Mouse (Mus musculus): ENCODE measurements around the gene Slc44a5.

Slc44a5 gene

DNA sequence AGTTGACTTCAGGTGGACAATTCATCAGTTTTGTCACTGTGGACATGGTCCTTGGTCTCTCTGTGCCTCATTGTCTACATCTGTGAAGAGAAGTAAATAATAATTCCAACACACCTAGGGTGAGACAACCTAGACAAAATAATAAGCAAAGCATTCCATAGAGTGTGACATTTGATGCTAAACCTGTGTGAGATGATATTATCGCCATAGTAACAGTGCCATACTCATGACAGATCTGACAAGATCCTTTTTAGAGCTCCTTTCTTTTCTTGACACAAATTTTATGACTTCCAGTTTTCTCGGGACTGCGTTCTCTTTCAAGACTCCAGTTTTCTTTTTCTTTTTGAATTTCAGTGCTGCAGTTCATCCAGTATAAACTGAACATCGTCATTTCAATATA is 192.6 kb downstream of the Slc44a5 start:
- CTCF ChIA-PET: no interaction called here

DNA sequence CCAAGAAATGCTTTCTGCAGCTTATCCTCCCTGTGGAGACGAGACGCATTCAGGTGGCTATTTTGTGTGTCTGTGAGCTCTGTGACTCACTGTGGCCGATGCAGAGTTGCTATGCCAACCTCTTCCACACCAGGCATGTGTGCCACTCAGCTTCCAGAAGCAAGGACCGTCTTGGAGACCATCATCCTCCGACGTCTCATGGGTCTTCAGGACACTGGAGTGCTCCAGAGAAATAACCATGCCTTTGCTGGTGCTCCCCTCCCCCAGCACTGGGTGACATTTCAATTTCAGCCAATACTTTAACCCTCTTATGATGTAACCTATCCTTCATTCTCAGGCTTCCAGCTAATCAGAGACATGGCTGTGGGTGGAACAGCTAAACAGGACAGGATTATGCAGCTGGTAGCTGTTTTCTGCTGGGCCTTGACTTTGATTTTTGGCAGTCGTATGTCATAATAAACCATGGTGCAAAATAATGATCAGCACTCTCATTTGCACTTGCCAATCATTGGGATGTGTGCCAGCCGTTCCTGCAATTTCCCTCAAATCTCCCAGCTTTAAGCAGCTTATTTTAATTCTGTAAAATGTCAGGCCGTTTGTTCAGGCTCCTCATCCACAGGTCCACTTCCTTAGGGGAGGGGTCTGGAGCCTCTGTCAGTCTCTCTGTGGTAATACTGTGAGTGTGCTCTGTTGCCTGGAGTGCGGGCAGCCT is 198.8 kb downstream of the Slc44a5 start:
- CTCF ChIA-PET: interaction anchor here (0.7 kb wide), 1 partner anchor 470 kb away, joined by 3 read pairs; no protein-coding TSS in a partner anchor

DNA sequence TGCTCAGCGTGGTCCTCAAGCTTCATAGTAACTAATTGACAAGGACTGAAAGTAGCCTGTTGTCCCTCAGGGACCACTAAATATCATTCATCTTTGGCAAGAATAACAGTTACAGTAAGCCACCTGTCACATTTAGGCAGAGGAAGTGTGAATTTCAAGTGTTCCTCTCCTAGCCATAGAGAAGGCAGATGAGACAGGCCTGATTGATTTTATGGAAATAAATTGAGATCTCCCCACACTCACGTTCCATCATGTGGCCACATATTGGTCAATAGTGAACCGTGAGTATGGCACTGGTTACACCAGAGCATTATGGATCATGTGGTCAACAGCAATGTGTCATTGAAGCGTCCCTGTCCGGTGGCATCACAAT is 199.3 kb downstream of the Slc44a5 start:
- CTCF ChIA-PET: no interaction called here

DNA sequence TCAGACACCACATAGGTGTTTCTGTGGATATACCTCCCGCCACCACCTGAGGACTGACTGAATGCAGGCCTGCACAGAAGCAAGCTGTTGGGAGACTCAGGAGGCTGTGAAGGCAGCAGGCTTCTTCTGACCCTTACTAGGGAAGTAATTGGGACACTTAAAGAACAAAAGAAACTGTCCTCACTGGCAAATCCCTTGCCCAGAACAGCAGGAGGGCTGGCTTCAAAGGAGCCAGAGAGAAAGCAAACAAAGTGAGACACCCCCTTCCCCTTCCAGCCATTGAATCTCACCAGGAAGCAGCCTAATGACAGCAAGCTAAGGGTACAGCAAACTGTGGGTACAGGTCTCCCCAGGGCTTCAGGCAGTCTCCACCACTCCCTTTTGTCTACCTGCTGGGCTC is 200.3 kb downstream of the Slc44a5 start:
- CTCF ChIA-PET: no interaction called here

DNA sequence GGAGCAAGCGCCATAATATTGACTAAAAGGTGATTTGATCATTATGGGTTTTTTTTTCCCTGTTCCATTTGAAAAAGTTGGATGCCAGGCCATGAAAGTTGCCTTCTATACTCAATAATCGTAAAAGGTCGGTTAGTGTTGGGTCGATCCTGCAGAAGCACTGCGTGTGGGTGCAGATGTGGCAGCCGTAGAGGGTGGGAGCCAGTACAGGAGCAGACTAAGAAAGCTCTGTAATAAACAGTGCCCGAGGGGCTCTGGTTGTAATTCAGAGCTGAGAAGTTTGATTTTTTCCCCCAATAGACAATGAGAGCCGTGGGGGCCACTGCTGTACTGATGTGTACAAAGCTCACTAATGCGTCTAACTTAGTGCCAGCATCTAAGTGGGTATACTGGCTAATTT is 200.8 kb downstream of the Slc44a5 start:
- CTCF ChIA-PET: no interaction called here

DNA sequence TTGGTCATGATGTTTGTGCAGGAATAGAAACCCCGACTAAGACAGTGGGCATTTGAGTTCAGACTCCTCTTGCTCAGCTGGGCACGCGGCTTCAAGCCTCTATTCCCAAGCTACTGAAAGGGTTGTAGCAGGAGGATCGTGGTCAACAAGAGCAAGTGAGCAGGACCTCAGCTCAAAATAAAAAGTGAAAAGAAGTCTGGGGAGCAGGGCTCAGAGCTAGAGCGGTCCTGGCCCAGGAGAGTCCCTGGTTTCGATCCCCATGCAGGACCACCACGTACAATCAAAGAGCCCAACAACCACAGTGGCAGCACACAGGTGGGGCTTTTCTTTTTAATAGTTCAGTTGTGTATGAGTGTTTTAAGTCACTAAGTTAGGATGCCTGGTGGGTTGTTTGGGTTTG is 201.5 kb downstream of the Slc44a5 start:
- CTCF ChIA-PET: no interaction called here

DNA sequence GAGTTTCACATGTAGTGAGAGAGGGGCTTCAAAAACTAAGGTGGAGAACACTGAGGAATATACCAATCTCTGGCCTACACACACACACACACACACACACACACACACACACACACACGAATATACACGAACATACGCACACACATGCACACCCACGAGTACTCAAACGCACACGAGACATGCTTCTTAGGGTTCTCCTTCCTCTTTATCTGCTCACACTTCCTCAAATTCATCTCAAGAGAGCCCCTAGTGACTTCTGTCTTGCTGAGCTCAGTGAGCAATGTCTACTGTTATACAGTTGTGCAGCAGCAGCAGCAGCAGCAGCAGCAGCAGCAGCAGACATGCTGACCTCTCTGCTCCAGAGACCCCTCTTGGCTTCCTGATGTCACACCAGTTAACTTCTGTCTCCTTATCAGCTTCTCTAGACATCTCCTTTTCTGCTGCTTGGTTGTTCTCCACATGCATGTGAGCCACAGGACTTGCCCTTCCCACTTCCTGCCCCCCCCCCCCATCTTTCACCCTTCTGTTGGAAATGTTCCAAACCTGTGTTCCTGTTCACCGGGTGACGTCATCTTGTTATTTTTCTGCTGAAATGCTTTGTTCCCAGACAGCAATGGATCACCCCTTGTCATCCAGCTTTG is 204.5 kb downstream of the Slc44a5 start:
- CTCF ChIA-PET: no interaction called here

DNA sequence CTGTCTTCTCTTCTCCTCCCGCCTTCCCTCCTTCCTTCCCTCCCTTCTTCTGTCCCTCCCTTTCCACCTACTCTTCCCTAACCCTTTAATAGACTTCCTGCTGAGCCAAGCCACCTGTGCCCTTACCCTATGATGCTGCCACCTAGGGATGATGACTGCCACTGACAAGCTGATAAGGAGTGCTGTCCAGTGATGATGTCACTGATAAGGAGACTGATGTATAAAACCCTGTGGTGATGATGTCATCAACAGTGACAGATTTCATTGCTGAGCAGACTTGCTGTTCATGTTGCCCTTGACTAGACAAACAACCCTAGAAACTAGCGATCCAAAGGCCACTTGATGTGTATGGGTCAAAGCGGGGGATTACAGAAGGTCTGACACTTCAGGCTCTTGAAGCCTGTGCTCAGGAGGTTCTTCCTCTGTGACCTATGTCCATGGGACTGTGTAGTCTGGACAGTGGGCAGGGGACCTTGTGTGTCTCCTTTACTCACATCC is 206.2 kb downstream of the Slc44a5 start:
- CTCF ChIA-PET: no interaction called here

DNA sequence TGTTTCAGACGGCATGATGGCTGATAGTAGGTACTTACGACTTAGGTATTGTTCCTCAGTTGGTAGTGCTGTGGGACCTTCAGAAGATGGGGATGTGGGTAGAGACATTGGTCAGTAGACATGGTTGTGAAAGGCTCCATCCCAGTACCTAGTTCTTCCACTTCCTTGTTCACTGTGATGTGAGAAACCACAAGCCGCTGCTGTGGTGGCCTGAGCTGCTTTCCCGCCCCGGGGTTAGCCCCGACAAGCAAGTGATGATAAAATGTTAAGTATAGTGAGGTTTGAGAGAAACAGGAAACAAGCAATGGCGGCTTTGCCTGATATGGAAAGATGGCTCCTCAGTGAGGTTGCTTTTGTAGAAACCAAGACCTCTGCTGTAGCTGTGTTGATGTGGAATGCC is 209.8 kb downstream of the Slc44a5 start:
- CTCF ChIA-PET: no interaction called here

DNA sequence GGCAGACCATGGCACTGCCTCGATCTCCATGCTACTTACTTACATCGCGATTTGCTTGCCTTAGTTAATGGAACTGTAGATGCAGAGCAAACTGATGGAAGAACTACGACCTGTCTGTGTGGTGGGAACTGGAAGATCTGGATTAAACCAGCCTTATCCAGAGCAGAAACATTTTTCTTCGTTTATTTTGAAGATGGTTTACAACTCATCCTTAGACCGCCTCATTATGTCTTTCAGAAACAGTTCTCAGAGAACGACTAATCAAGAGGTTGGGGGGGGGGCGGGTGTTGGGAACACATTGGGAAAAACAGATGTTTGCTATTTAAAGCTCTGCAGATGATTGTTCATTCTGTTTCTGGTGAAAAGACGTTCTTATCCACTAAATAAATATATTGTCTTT is 210.7 kb downstream of the Slc44a5 start:
- CTCF ChIA-PET: no interaction called here

DNA sequence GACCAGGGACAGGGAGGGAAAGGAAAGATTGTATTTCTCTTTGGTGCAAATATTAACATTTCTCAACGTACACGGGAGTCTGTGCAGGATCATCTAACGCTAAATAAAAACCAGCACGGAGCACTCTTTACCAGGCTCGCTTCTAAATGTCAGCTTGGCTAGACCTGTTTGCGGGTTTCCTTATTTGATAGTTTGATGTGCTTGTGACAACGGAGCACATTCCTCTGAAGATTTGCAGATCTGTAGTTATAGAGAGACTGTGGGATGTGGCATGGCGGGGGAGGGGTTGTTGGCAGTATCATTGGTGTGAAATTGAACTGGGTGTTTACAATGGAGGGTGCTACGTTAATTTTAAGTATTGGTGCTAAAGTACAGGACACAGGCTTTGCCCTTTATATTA is 215.4 kb downstream of the Slc44a5 start:
- CTCF ChIA-PET: no interaction called here

DNA sequence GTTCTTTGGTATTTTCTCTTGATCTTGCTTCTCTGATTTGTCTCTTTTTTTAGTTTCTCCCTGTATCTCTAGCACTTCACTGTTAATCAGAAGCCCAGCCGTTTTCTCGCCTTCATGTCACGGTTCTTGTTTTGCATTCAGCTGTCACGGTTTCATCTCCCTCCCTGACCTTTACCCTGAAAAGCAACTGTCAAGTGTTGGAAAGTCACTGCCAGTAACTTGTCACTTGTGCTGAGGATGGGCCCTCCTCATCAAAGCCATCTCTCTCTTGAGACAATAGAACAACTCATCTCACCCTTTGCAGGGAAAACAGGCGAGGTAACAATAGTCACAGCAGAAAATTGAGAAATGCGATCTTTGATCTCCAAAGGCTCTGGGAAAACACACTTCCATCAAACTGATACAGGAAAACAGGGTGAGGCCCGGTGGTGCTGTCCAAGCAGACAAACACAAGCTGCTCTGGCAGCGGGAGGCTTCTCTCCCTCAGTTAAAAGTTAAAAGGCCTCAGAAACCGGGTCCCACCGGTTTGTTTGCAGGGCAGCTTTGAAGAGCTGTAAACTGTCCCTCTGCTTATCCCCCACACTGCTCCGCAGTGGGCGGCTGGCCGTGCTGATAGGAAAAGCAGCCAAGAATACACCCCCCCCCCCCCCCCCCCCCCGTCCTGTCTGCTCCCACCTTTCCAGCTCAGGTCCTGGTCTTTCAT is 219.2 kb downstream of the Slc44a5 start:
- CTCF ChIA-PET: no interaction called here

DNA sequence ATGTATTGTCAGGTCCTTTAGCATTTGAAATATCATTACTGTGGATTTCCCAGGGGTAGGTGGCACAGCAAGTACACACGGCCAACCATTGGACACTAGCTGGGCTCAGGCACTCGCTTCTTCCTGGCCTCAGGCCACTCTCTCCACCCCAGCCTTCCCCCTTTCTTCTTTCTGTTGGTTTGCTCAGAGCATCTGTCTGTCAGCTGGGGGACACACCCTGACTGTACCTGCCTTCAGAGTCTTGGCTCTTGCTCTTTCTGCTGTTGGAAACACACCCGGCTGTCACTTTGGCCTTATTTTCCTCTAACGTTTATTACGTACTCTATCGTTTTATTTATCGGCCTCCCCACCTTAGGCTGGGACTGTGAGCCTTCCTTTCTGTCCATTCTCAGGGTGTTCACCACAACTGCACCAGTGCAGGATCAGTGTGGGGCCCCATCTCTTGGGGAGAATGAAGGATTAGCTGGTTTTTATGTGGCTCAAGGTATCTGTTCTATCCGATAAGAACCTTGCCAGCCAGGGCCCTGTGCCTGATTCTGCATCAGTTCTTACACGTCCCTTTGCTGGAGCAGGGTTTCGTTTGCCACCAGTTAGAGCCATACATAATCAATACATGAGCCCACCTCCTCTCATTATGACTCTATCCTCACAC is 220.1 kb downstream of the Slc44a5 start:
- CTCF ChIA-PET: no interaction called here

DNA sequence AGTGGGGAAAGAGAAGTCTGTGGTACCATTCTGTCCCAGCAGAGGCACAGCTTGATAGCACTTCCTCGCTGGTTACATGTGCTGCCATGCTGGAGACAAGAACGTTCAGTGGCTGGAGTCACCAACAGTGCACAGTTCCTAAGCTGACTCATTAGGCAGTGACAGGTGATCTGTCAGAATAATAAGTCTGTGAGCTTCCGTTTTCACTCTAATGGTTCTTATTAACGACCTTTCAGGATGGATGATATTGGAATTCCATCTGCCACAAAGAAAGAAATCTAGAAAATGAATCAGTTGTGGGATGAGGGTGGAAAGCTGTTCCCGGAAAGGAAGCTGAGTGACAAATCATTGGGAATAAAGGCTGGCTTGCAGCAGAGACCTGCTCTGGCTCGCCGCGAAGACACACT is 227.2 kb downstream of the Slc44a5 start:
- CTCF ChIA-PET: no interaction called here

DNA sequence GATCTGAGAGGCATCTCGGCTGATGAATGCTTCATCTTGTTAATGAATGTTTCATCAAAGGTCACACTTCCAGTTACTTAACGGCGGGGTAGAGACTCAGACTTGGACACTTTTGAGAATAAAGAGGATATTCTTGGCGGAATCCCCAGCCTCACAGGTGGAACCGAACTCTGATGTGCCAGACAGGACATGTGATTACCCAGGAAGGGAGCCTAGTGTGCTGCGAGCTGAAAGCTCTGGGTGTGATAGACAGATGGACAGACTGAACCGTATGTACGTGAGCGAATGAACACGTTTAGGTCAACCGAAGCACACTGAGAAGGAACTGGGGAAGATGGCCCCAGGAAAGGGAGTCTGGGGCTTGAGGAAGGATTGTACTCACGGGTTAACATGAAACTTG is 228.6 kb downstream of the Slc44a5 start:
- CTCF ChIA-PET: no interaction called here

DNA sequence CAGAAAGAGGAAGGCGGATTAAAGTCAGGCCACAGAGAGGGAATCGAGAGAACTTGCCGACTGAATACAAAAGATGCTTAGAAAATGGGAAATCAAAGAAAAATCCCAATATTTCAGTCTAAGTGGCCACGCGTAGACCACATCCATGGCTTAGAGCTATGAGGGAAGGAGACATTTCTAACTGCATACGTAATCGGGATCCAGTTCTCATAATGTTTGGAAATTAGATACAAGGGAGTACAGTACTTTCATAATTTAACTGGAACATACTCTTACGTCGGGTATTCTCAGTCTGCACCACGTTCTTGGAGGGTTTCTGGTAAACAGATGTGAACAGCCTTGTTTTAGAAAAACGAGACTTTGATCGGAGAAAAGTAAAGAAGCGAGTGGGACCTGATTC is 229.1 kb downstream of the Slc44a5 start:
- CTCF ChIA-PET: no interaction called here

DNA sequence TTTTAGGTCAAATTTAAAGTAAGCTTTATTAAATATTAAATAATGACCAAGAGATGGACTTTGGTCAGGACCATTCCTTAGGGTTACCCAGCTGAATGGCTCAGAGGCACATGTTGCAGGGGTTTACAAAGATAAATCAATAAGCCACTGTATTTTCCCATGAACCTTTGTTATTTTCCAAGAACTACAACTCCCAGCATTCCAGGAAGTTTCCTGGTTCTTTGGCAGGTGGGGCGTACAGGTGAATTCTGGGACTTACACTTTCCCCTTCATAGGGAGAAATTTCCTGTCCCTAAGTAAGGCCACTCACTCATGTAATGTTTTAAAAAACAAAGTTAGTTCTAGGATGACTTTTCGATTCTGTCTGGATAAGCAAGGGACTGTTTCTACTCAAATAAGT is 235.2 kb downstream of the Slc44a5 start:
- CTCF ChIA-PET: no interaction called here

DNA sequence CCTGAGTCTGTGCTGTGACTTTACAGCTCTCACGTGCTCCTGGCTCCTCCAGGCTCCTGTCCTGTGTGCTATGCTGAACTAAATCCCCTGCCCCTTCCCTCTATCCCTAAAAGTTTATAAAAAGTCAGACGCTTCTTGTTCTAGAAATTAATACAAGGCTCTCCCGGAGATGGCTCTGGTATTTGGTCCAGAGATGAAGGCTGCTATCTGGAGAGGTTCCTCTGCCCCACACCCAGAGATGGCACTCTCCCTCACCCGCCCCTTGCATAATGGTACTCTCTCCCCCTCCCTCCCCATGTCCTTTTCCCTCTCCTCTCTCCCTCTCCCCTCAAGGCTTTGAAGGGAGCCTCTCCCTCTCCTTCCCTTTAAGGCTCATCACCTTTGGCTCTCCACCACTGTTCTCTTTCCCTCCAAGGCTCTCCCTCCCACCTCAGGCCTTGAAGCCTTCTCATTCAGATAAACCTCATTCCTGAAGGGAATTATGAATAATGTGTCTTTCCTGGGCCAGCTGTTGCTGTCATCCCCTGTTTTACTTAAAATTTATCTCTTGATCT is 236.0 kb downstream of the Slc44a5 start:
- CTCF ChIA-PET: no interaction called here

DNA sequence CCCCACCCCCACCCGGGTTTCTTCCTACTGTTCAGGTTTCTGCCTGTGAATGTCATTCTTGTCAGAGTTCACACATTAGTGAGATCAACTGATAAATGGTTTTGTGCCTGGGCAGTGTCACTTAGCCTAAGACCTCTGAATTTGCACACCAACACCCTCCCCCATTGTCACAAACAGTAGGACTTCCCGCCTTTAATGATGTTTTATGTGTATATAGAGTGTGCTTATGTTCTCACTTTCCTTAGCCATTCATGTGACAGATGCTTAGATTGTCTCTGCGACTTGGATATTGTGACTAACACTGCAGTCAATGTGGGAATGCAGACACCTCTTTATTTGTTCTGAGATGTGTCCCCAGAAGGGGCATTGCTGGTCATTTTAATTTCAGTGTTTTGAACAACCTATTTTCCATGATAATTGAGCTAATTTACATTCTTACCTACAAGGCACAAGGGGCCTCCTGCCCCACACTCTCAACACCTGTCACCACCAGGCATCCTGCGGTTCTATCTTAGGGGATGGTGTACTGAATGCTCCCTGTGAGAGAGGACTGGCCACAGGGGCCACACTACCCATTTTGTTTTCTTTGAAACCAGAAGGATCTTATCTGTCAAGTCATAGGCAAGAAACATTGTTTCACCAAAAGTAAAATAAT is 236.7 kb downstream of the Slc44a5 start:
- CTCF ChIA-PET: no interaction called here

DNA sequence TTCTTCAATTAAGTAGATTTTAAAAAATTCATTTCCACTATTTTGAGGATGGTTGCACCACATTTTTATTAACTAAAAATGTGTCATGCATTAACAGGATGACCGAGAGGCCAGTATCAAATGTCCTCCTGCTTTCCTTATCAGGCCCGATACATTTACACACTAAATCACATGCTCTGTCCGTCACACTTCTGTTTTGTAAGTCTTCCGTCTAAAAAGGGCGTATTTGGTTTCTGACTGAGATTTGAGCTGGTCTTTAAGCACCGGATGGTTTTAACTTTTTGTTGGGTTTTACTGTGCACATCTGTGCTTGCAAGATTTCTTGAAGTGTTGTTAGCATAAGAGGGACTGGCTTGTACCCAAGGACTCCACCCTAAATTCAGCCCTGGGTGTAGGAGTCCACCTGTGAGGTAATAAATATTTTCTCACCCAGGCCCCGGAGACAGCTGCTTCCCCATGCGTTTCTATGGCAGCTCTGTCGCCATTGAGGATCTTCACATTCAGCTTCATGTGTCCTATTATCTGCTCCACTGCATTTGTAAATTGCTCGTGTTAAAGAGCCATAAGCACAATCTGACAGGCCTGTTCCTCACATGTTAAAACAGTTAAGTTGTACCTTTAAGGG is 237.3 kb downstream of the Slc44a5 start:
- CTCF ChIA-PET: no interaction called here

DNA sequence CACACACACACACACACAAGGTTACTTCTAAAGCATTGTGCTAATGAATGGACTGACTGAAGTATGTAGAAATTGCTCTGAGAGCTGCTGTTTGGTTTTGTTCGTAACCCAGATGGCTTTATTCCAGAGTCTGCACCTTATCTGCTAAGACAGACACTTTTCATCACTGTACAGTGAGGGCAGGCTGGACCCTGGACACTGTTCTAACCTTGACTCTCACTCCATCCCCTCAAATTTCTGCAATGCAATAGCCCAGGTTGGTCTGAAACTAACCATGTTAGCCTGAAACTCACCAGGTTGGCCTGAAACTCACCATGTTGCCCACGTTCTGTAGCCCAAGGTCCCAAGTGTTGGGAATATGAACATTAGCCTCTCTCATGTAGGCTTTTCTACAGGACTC is 239.3 kb downstream of the Slc44a5 start:
- CTCF ChIA-PET: no interaction called here

DNA sequence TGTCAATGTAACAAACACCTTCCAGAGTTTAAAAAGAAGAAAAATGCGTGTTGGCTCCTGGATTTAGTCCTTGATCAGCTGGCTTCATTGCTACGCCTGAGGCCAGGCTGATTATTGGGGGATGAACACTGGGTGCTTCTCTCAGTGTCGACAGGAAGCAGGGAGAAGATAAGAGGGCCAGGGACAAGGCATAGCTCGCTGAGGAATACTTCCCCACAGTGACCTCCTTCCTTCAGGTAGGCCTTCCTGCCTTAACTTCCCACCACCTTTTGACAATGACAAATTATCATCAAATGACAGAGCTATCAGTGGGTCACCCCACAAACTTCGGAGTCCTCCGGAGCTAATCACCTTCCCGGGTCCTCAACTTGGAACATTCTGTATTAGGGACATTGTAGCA is 242.1 kb downstream of the Slc44a5 start:
- CTCF ChIA-PET: no interaction called here

All from spleen, embryonic (tissue).